Mouse (Mus musculus) CH12.LX (cell line): Measurements from ENCODE around the gene Nans. TPM values are rescaled to one million over a fixed set of nuclear protein-coding genes. Genes with fewer than 3 reads are reported as not detected.

Experiments
- DNase-seq: peaks from one replicate; pipeline ENCODE4 v3.0.0-alpha.2; 2013; ENCODE audit errors: extremely low read depth
- H3K27ac ChIP-seq: 2 replicates; pipeline ENCODE4 v1.5.1; 2012; ENCODE audit warnings: low read depth, mild to moderate bottlenecking, control low read depth, moderate library complexity; ENCODE audit not compliant: insufficient read depth
- H3K27me3 ChIP-seq: replicated peaks from 2 replicates; pipeline ENCODE3; 2012; ENCODE audit warnings: inconsistent platforms
- H3K36me3 ChIP-seq, 2 experiments: replicated peaks in 1 of 2; 2 replicates each; pipeline versions ENCODE3 to v1.6.1; 2012; ENCODE audit warnings: inconsistent platforms in 1 of 2, low read length in 1 of 2, mild to moderate bottlenecking in 1 of 2, mixed read lengths in 1 of 2, moderate library complexity in 1 of 2; ENCODE audit not compliant: control insufficient read depth in 1 of 2, insufficient read depth in 1 of 2
- H3K4me1 ChIP-seq, 2 experiments: 2 replicates each; pipeline ENCODE4 v1.6.1; 2012; ENCODE audit warnings: inconsistent platforms in 1 of 2, moderate library complexity in 1 of 2; ENCODE audit not compliant: insufficient read depth in 2 of 2, control insufficient read depth in 1 of 2
- H3K4me2 ChIP-seq: 2 replicates; pipeline ENCODE4 v1.6.1; 2012; ENCODE audit warnings: low read depth, mild to moderate bottlenecking, control low read depth; ENCODE audit not compliant: poor library complexity, insufficient read depth, severe bottlenecking
- H3K4me3 ChIP-seq, 3 experiments: fragments of 150-350 bp in 1 of 3; sonication (generic) in 1 of 3; replicated peaks in 1 of 3; 2 replicates each; pipeline versions ENCODE3 to v1.5.1; 2011 to 2012; ENCODE audit warnings: low read depth in 2 of 3, low read length in 2 of 3, mild to moderate bottlenecking in 2 of 3, moderate library complexity in 2 of 3, control low read depth in 1 of 3, improper control_type of control experiment in 1 of 3, inconsistent platforms in 1 of 3, mixed read lengths in 1 of 3; ENCODE audit not compliant: poor library complexity in 1 of 3
- H3K79me2 ChIP-seq: replicated peaks from 2 replicates; pipeline ENCODE4 v1.6.1; 2012; ENCODE audit warnings: mild to moderate bottlenecking, moderate library complexity; ENCODE audit not compliant: control insufficient read depth, poor library complexity, insufficient read depth, severe bottlenecking; ENCODE audit errors: extremely low read depth
- H3K9ac ChIP-seq: 2 replicates; pipeline ENCODE4 v1.6.1; 2012; ENCODE audit warnings: low read depth, mild to moderate bottlenecking, control low read depth, moderate library complexity; ENCODE audit not compliant: insufficient read depth
- H3K9me3 ChIP-seq: replicated peaks from 2 replicates; pipeline ENCODE3; 2012; ENCODE audit warnings: low read length, inconsistent platforms, mixed read lengths
- E2F4 ChIP-seq: IDR thresholded peaks from 2 replicates; pipeline ENCODE4 v1.6.1; 2011; ENCODE audit warnings: low read depth, low read length, improper control_type of control experiment; ENCODE audit not compliant: insufficient replicate concordance
- EP300 ChIP-seq: IDR thresholded peaks from 2 replicates; pipeline ENCODE4 v1.6.1; 2011; ENCODE audit warnings: low read length, improper control_type of control experiment
- ETS1 ChIP-seq: conservative IDR thresholded peaks from 2 replicates; pipeline ENCODE4 v1.6.1; 2012; ENCODE audit warnings: low read depth, mild to moderate bottlenecking, inconsistent platforms, low read length, improper control_type of control experiment, moderate library complexity
- GABPA ChIP-seq: IDR thresholded peaks from 2 replicates; pipeline ENCODE4 v1.6.1; 2012; ENCODE audit warnings: low read depth, low read length, improper control_type of control experiment, inconsistent platforms; ENCODE audit not compliant: insufficient replicate concordance
- IRF4 ChIP-seq: IDR thresholded peaks from 2 replicates; pipeline ENCODE4 v1.6.1; 2014; ENCODE audit warnings: low read depth, mild to moderate bottlenecking, inconsistent platforms, low read length, improper control_type of control experiment
- JUND ChIP-seq: conservative IDR thresholded peaks from 2 replicates; pipeline ENCODE4 v1.6.1; 2011; ENCODE audit warnings: low read depth, low read length, improper control_type of control experiment
- MXI1 ChIP-seq: IDR thresholded peaks from 2 replicates; pipeline ENCODE4 v1.6.1; 2011; ENCODE audit warnings: mild to moderate bottlenecking, low read depth, low read length, improper control_type of control experiment
- MYC ChIP-seq: IDR thresholded peaks from 2 replicates; pipeline ENCODE4 v1.6.1; 2011; ENCODE audit warnings: low read depth, mild to moderate bottlenecking, improper control_type of control experiment, low read length
- NELFE ChIP-seq: IDR thresholded peaks from 2 replicates; pipeline ENCODE4 v1.6.1; 2011; ENCODE audit warnings: low read depth, low read length, improper control_type of control experiment
- NRF1 ChIP-seq: IDR thresholded peaks from 2 replicates; pipeline ENCODE4 v1.6.1; 2014; ENCODE audit warnings: low read depth, mild to moderate bottlenecking, inconsistent platforms, low read length, improper control_type of control experiment, moderate library complexity
- POLR2A ChIP-seq: IDR thresholded peaks from 2 replicates; pipeline ENCODE4 v1.6.1; 2011; ENCODE audit warnings: low read depth, mild to moderate bottlenecking, improper control_type of control experiment, low read length
- POLR2AphosphoS2 ChIP-seq: IDR thresholded peaks from 2 replicates; pipeline ENCODE4 v1.6.1; 2011; ENCODE audit warnings: low read depth, low read length, improper control_type of control experiment
- RCOR1 ChIP-seq: conservative IDR thresholded peaks from 2 replicates; pipeline ENCODE4 v1.6.1; 2012; ENCODE audit warnings: low read depth, mild to moderate bottlenecking, inconsistent platforms, low read length, improper control_type of control experiment
- SIN3A ChIP-seq: IDR thresholded peaks from 2 replicates; pipeline ENCODE4 v1.6.1; 2012; ENCODE audit warnings: low read length, improper control_type of control experiment, inconsistent platforms
- TBP ChIP-seq: conservative IDR thresholded peaks from 2 replicates; pipeline ENCODE4 v1.6.1; 2011; ENCODE audit warnings: low read depth, low read length, improper control_type of control experiment
- TCF12 ChIP-seq: IDR thresholded peaks from 2 replicates; pipeline ENCODE4 v1.6.1; 2014; ENCODE audit warnings: low read depth, mild to moderate bottlenecking, inconsistent platforms, low read length, improper control_type of control experiment
- UBTF ChIP-seq: IDR thresholded peaks from 2 replicates; pipeline ENCODE4 v1.6.1; 2012; ENCODE audit warnings: low read depth, mild to moderate bottlenecking, inconsistent platforms, low read length, improper control_type of control experiment, moderate library complexity
- USF1 ChIP-seq: IDR thresholded peaks from 2 replicates; pipeline ENCODE4 v1.6.1; 2014; ENCODE audit warnings: low read depth, mild to moderate bottlenecking, inconsistent platforms, low read length, improper control_type of control experiment
- ZC3H11A ChIP-seq: IDR thresholded peaks from 2 replicates; pipeline ENCODE4 v1.6.1; 2012; ENCODE audit warnings: low read depth, mild to moderate bottlenecking, inconsistent platforms, low read length, improper control_type of control experiment
- ZKSCAN1 ChIP-seq: IDR thresholded peaks from 2 replicates; pipeline ENCODE4 v1.6.1; 2012; ENCODE audit warnings: low read depth, inconsistent platforms, low read length, improper control_type of control experiment, borderline replicate concordance
- dilution Hi-C: fragments of 300-500 bp; cut with MboI; formaldehyde crosslinking; loops from 2 replicates; pipeline ENCODE4 v1.14.3; 2020; ENCODE audit warnings: low sequenced_read_pairs; ENCODE audit not compliant: extremely low pct_unique_long_range_greater_than_20kb, extremely low pct_ligation_motif_present
- in situ Hi-C: fragments of 300-500 bp; cut with MboI; formaldehyde crosslinking; loops from 3 replicates; pipeline ENCODE4 v1.14.3; 2019; ENCODE audit warnings: low sequenced_read_pairs, low pct_ligation_motif_present, low pct_unique_long_range_greater_than_20kb, mixed read lengths
- polyA plus RNA-seq: library from polyadenylated mRNA; unstranded; fragments of >175 nt; gene quantifications from 2 replicates; pipeline ENCODE4 v1.2.1, GENCODE M21; 2012; ENCODE audit warnings: low read depth; ENCODE audit not compliant: insufficient read length
- total RNA-seq, 2 experiments: library from RNA; depleted of rRNA; stranded (reverse); fragments of 300-350 nt in 1 of 2; fragments of >200 nt in 1 of 2; gene quantifications; 2 replicates each; pipeline ENCODE4 v1.2.3; 2012 to 2014

The Nans gene
- total and polyA plus RNA-seq, 3 experiments, result 103 to 150 (median 127) TPM

- Histone ChIP-seq H3K4me1 (peaks cover 6% of the 10 kb centered on the region in 2 experiments; a peak in 2 of 4 replicates), H3K79me2 (no peaks in the 10 kb centered on the region), H3K4me3 (no peak overlapping the region), H3K9ac (no peak overlapping the region), H3K27ac (no peak overlapping the region), H3K36me3 (peaks cover 75 to 89% of the 10 kb centered on the region in 2 experiments), H3K9me3 (peaks cover 3% of the 10 kb centered on the region), H3K4me2 (no peak overlapping the region), H3K27me3 (no peaks in the 10 kb centered on the region)
- in situ Hi-C loops, result no loop called here
- no peak for TF ChIP-seq MYC
- dilution Hi-C loops, result no loop called here
- no peak for DNase-seq
Measured at GRCm38 (mm10) chr4:46503881-46504280, 14.8 kb downstream of the Nans start.

GRCm38 (mm10) chr4:46505361-46506057 lies 16.5 kb downstream of the Nans start:
- dilution Hi-C loops, result no loop called here
- peak; percentile 61; the same call in 1 of the 2 replicates for TF ChIP-seq POLR2AphosphoS2
- TF ChIP-seq RCOR1, result no peak
- TF ChIP-seq, all 38 proteins: peak for 1
- DNase-seq, result no peak
- no peaks in the 10 kb centered on the region for H3K79me2 ChIP-seq
- H3K36me3 ChIP-seq, result peaks cover 61 to 77% of the 10 kb centered on the region in 2 experiments
- H3K27ac ChIP-seq, result peak overlapping the region; percentile 30; the same call in 1 of the 2 replicates
- H3K4me3 ChIP-seq, result no peak overlapping the region
- in situ Hi-C loops, result no loop called here
- no peak overlapping the region for H3K4me2 ChIP-seq
- H3K27me3 ChIP-seq, result no peaks in the 10 kb centered on the region
- no peak overlapping the region for H3K9ac ChIP-seq
- peaks cover 3% of the 10 kb centered on the region for H3K9me3 ChIP-seq
- H3K4me1 ChIP-seq, result peaks cover 6% of the 10 kb centered on the region in 2 experiments; a peak in 2 of 4 replicates

GRCm38 (mm10) chr4:46506801-46507610 lies 18.0 kb downstream of the Nans start:
- peaks cover 6% of the 10 kb centered on the region in 2 experiments; a peak in 2 of 4 replicates for H3K4me1 ChIP-seq
- in situ Hi-C loops, result no loop called here
- H3K27me3 ChIP-seq, result no peaks in the 10 kb centered on the region
- H3K9me3 ChIP-seq, result peaks cover 3% of the 10 kb centered on the region
- peak overlapping the region; percentile 19; the same call in 1 of the 2 replicates for H3K27ac ChIP-seq
- H3K9ac ChIP-seq, result no peak overlapping the region
- TF ChIP-seq ZC3H11A, result no peak
- TF ChIP-seq USF1, result peak; percentile 21; the same call in 1 of the 2 replicates
- TF ChIP-seq UBTF, result no peak
- TF ChIP-seq POLR2AphosphoS2, result no peak
- TF ChIP-seq TBP, result no peak
- no peak for TF ChIP-seq RCOR1
- TF ChIP-seq TCF12, result 0 out of 2 replicates have a peak, but pooled peaks have one; percentile 42
- TF ChIP-seq EP300, result no peak
- TF ChIP-seq POLR2A, result peak; percentile 41; the same call in 1 of the 2 replicates
- 0 out of 2 replicates have a peak, but pooled peaks have one; percentile 26 for TF ChIP-seq SIN3A
- TF ChIP-seq E2F4, result no peak
- TF ChIP-seq MXI1, result peak; percentile 49; the same call in 1 of the 2 replicates
- TF ChIP-seq JUND, result no peak
- peak; percentile 83 for TF ChIP-seq NRF1
- TF ChIP-seq ZKSCAN1, result no peak
- no peak for TF ChIP-seq IRF4
- TF ChIP-seq NELFE, result no peak
- no peak for TF ChIP-seq ETS1
- no peak for TF ChIP-seq GABPA
- TF ChIP-seq, all 38 proteins: peak for 6
- dilution Hi-C loops, result no loop called here
- DNase-seq, result peak; percentile 70
- Histone ChIP-seq H3K4me3 (peak overlapping the region in 2 of 3 experiments; percentile 32 to 63), H3K79me2 (no peaks in the 10 kb centered on the region), H3K36me3 (peaks cover 53 to 67% of the 10 kb centered on the region in 2 experiments), H3K4me2 (peak overlapping the region; percentile 10; the same call in 1 of the 2 replicates)
